Mouse (Mus musculus) ES-E14 (cell line): Measurements from ENCODE around the gene Gnb1. TPM values are rescaled to one million over a fixed set of nuclear protein-coding genes. Genes with fewer than 3 reads are reported as not detected.

ENCODE experiments used
- DNase-seq: peaks from one replicate; pipeline ENCODE4 v3.0.0-alpha.2; 2013; ENCODE audit warnings: low read depth, low spot score
- H3K27ac ChIP-seq: 2 replicates; pipeline ENCODE4 v1.5.1; 2012; ENCODE audit warnings: low read depth, mild to moderate bottlenecking, low read length, moderate library complexity, mixed read lengths; ENCODE audit not compliant: poor library complexity, insufficient read depth, severe bottlenecking
- H3K36me3 ChIP-seq: 2 replicates; pipeline ENCODE4 v1.6.1; 2012; ENCODE audit warnings: mild to moderate bottlenecking, low read length, moderate library complexity, mixed read lengths; ENCODE audit not compliant: control insufficient read depth, poor library complexity, insufficient read depth, severe bottlenecking
- H3K4me1 ChIP-seq, 2 experiments: fragments of 150-350 bp in 1 of 2; sonication (generic) in 1 of 2; 2 replicates each; pipeline ENCODE4 v1.6.1; 2012; ENCODE audit warnings: low read length in 2 of 2, mild to moderate bottlenecking in 1 of 2, mixed read lengths in 1 of 2; ENCODE audit not compliant: control insufficient read depth in 2 of 2, insufficient read depth in 2 of 2, poor library complexity in 1 of 2
- H3K4me3 ChIP-seq, 2 experiments: fragments of 150-350 bp in 1 of 2; sonication (generic) in 1 of 2; 2 replicates each; pipeline ENCODE4 v1.5.1; 2012; ENCODE audit warnings: low read length in 2 of 2, low read depth in 1 of 2, mild to moderate bottlenecking in 1 of 2, mixed read lengths in 1 of 2; ENCODE audit not compliant: insufficient read depth in 1 of 2, poor library complexity in 1 of 2, severe bottlenecking in 1 of 2
- H3K9ac ChIP-seq: 2 replicates; pipeline ENCODE4 v1.6.1; 2012; ENCODE audit warnings: low read depth, mild to moderate bottlenecking, low read length, mixed read lengths; ENCODE audit not compliant: poor library complexity, insufficient read depth, severe bottlenecking
- H3K9me3 ChIP-seq: fragments of 150-350 bp; sonication (generic); 2 replicates; pipeline ENCODE4 v1.6.1; 2012; ENCODE audit warnings: low read depth, mild to moderate bottlenecking, low read length; ENCODE audit not compliant: control insufficient read depth, insufficient read depth
- CHD2 ChIP-seq: IDR thresholded peaks from 2 replicates; pipeline ENCODE4 v1.6.1; 2014; ENCODE audit warnings: mild to moderate bottlenecking, low read depth, low read length, inconsistent platforms
- HCFC1 ChIP-seq: IDR thresholded peaks from 2 replicates; pipeline ENCODE4 v1.6.1; 2012; ENCODE audit warnings: low read length, inconsistent platforms, borderline replicate concordance; ENCODE audit not compliant: insufficient read depth
- MAFK ChIP-seq: IDR thresholded peaks from 2 replicates; pipeline ENCODE4 v1.6.1; 2014; ENCODE audit warnings: mild to moderate bottlenecking, low read depth, low read length, inconsistent platforms; ENCODE audit not compliant: insufficient read depth
- ZC3H11A ChIP-seq: IDR thresholded peaks from 2 replicates; pipeline ENCODE4 v1.6.1; 2012; ENCODE audit warnings: low read depth, mild to moderate bottlenecking, inconsistent platforms, low read length, borderline replicate concordance
- ZNF384 ChIP-seq: IDR thresholded peaks from 2 replicates; pipeline ENCODE4 v1.6.1; 2012; ENCODE audit warnings: low read depth, low read length, inconsistent platforms
- in situ Hi-C, 2 experiments: fragments of 600-800 bp; cut with MboI; formaldehyde crosslinking; loops; one replicate each; pipeline ENCODE4 v1.15.1; 2025; ENCODE audit warnings: low sequenced_read_pairs in 2 of 2, inconsistent platforms in 1 of 2; ENCODE audit not compliant: unreplicated experiment in 2 of 2
- total RNA-seq: library from RNA; depleted of rRNA; stranded (reverse); fragments of 300-350 nt; gene quantifications from 2 replicates; pipeline ENCODE4 v1.2.3, GENCODE M21; 2012

Gene Gnb1
- total RNA-seq, 1 experiment, result 156 TPM

DNA sequence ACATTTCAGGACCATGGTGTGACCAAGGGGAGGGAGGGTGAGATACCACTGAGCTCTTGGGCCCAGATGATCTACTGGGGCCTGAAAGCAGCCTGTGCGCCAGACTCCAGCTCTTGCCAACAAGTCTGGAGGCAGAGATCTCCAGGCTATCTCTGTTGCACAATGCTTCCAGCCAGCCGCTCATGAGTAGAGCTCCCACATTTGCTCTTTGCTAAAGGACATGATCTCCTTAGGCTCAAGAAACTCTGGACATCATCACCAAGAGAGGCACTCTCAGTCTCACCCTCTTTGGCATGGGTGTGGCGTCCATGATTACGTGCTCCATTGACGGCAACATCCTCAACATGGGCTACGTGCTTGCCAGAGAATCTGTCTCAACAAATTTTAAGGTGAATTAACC is 27.6 kb upstream of the Gnb1 start:
- Histone ChIP-seq H3K9me3 (no peaks in the 10 kb centered on the region), H3K4me3 (peak overlapping the region in 1 of 2 experiments; percentile 30; a peak in 1 of 4 replicates), H3K9ac (no peak overlapping the region), H3K36me3 (no peaks in the 10 kb centered on the region), H3K4me1 (no peaks in the 10 kb centered on the region), H3K27ac (no peak overlapping the region)
- no peak for DNase-seq
- TF ChIP-seq ZNF384, result no peak
- TF ChIP-seq ZC3H11A, result no peak
- TF ChIP-seq HCFC1, result no peak
- no peak for TF ChIP-seq CHD2
- TF ChIP-seq MAFK, result no peak
- in situ Hi-C loops, result no loop called here

- Histone ChIP-seq H3K9me3 (no peaks in the 10 kb centered on the region), H3K36me3 (no peaks in the 10 kb centered on the region), H3K4me1 (peaks cover 0 to 1% of the 10 kb centered on the region in 2 experiments; a peak in 1 of 4 replicates), H3K27ac (no peak overlapping the region), H3K4me3 (no peak overlapping the region), H3K9ac (no peak overlapping the region)
- DNase-seq, result no peak
- in situ Hi-C loops, result no loop called here
- TF ChIP-seq HCFC1 (no peak), ZNF384 (no peak), ZC3H11A (no peak), MAFK (no peak), CHD2 (no peak)
These were observed 27.1 kb upstream of the Gnb1 start for GRCm38 (mm10) chr4:155464061-155464460.

DNA sequence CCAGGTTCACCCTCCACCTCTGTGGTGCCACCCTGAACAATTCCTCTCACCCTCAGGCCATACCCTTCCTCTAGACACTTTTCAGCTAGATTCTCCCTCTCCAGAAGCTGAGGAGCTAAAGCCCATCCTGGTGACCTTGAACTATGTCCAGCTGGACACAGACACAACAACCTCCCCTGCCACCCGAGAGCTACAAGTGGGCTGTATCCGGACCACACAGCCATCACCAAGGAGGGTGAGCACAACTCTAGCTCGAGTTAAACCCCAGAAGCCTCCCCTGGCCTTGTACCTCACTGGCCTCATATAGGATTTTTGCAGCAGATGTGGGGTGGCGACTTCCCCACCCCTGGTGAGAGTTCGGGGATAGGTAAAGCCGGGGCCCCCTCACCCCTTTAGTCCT is 25.6 kb upstream of the Gnb1 start:
- H3K27ac ChIP-seq, result no peak overlapping the region
- no peaks in the 10 kb centered on the region for H3K9me3 ChIP-seq
- H3K36me3 ChIP-seq, result no peaks in the 10 kb centered on the region
- no peak overlapping the region for H3K4me3 ChIP-seq
- H3K4me1 ChIP-seq, result peaks cover 0 to 12% of the 10 kb centered on the region in 2 experiments; a peak in 1 of 4 replicates
- TF ChIP-seq MAFK, result no peak
- TF ChIP-seq ZC3H11A, result no peak
- no peak for TF ChIP-seq HCFC1
- TF ChIP-seq ZNF384, result no peak
- no peak for TF ChIP-seq CHD2
- in situ Hi-C loops, result no loop called here
- DNase-seq, result no peak
- no peak overlapping the region for H3K9ac ChIP-seq

DNA sequence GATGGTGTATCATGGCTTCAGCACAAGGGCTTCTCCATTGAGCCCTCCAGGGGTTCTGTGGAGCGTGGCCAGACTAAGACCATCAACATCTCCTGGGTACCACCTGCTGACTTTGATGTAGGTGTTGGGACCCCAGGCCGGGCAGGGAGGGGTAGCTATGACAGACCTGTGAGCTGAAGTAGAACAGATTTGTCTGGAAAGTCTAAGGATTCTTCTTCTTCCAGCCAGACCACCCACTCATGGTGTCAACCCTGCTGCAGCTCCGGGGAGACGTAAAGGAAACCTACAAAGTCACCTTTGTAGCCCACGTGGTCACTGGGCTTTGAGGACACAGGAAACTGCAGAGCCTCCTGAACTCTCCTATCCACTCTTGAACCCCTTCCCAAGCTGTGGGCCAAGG is 25.1 kb upstream of the Gnb1 start:
- H3K36me3 ChIP-seq, result no peaks in the 10 kb centered on the region
- in situ Hi-C loops, result no loop called here
- H3K9ac ChIP-seq, result no peak overlapping the region
- H3K27ac ChIP-seq, result no peak overlapping the region
- peaks cover 0 to 12% of the 10 kb centered on the region in 2 experiments; a peak in 1 of 4 replicates for H3K4me1 ChIP-seq
- H3K9me3 ChIP-seq, result no peaks in the 10 kb centered on the region
- no peak for TF ChIP-seq ZC3H11A
- TF ChIP-seq MAFK, result no peak
- no peak for TF ChIP-seq ZNF384
- TF ChIP-seq HCFC1, result no peak
- TF ChIP-seq CHD2, result no peak
- no peak for DNase-seq
- no peak overlapping the region for H3K4me3 ChIP-seq
